Mouse (Mus musculus) ES-Bruce4 (cell line): ENCODE data around the gene Ngdn. TPM values are rescaled to one million over a fixed set of nuclear protein-coding genes. Genes with fewer than 3 reads are reported as not detected.
"Not testable (repeated sequence)": the region's sequence is repeated elsewhere in the genome, so short reads cannot be mapped to it uniquely, and the experiment has no call there.

ENCODE experiments used
- H3K27ac ChIP-seq: 2 replicates; pipeline ENCODE4 v1.5.1; 2012; ENCODE audit warnings: low read length, inconsistent platforms; ENCODE audit not compliant: insufficient read depth
- H3K27me3 ChIP-seq: 2 replicates; pipeline ENCODE4 v1.6.1; 2012; ENCODE audit warnings: mild to moderate bottlenecking, low read length, inconsistent platforms; ENCODE audit not compliant: control insufficient read depth, poor library complexity, insufficient read depth, severe bottlenecking
- H3K36me3 ChIP-seq: 2 replicates; pipeline ENCODE4 v1.6.1; 2012; ENCODE audit warnings: inconsistent platforms, mild to moderate bottlenecking, low read length, moderate library complexity; ENCODE audit not compliant: control insufficient read depth, poor library complexity, insufficient read depth, severe bottlenecking
- H3K4me1 ChIP-seq: one replicate; pipeline ENCODE4 v1.8.1; 2011; ENCODE audit warnings: low read length; ENCODE audit not compliant: control insufficient read depth, insufficient read depth
- H3K4me3 ChIP-seq: 2 replicates; pipeline ENCODE4 v1.5.1; 2011; ENCODE audit warnings: low read depth, mild to moderate bottlenecking, low read length
- H3K9ac ChIP-seq: 2 replicates; pipeline ENCODE4 v1.6.1; 2012; ENCODE audit warnings: low read depth, mild to moderate bottlenecking, inconsistent platforms; ENCODE audit not compliant: poor library complexity, severe bottlenecking
- H3K9me3 ChIP-seq: replicated peaks from 2 replicates; pipeline ENCODE4 v1.6.1; 2012; ENCODE audit warnings: mild to moderate bottlenecking, low read length, inconsistent platforms; ENCODE audit not compliant: control insufficient read depth, poor library complexity, insufficient read depth, severe bottlenecking
- CTCF ChIP-seq: IDR thresholded peaks from one replicate; pipeline ENCODE4 v1.8.1; 2011; ENCODE audit warnings: low read depth, low read length
- EP300 ChIP-seq: IDR thresholded peaks from 2 replicates; pipeline ENCODE4 v1.6.1; 2011; ENCODE audit warnings: low read depth, low read length; ENCODE audit not compliant: insufficient read depth
- POLR2A ChIP-seq: IDR thresholded peaks from one replicate; pipeline ENCODE4 v1.8.1; 2011; ENCODE audit warnings: low read length; ENCODE audit not compliant: insufficient read depth
- polyA plus RNA-seq: library from polyadenylated mRNA; stranded (reverse); fragments of >200 nt; gene quantifications from 2 replicates; pipeline ENCODE4 v1.2.4, GENCODE M21; 2011; ENCODE audit warnings: low read depth; ENCODE audit not compliant: missing spikeins, insufficient read depth, insufficient read length

Ngdn gene
- polyA plus RNA-seq, 1 experiment: 52.7 TPM

GRCm38 (mm10) chr14:54996793-54997192, 18.5 kb upstream of the Ngdn start:
- Histone ChIP-seq H3K9me3 (no peaks in the 10 kb centered on the region), H3K27me3 (no peaks in the 10 kb centered on the region), H3K27ac (no peak overlapping the region), H3K36me3 (no peaks in the 10 kb centered on the region), H3K4me3 (no peak overlapping the region), H3K4me1 (peaks cover 2% of the 10 kb centered on the region), H3K9ac (no peak overlapping the region)
- TF ChIP-seq POLR2A: no peak
- TF ChIP-seq EP300: no peak
- no peak for TF ChIP-seq CTCF

DNA sequence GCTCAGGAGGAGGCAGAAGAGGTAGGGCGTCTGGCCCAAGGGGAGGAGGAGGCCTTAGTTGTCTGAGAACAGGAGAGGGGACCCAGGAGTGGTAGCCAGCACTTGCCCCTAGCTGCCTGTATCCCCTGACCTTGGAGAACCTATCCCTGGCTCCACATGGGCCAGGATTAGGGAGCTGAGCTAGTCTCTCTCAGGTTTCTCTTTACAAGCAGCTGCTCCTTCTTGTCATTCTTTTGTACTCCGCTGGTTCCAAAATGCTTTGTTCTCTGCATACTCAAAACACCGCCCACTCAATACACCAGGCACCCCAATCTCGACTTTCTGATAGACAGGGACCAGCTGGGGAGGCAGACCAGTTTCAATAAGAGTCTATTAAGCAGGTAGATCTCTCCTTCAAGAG, 18.0 kb upstream of the Ngdn start:
- Histone ChIP-seq H3K27ac (no peak overlapping the region), H3K36me3 (no peaks in the 10 kb centered on the region), H3K4me3 (no peak overlapping the region), H3K9ac (no peak overlapping the region), H3K9me3 (no peaks in the 10 kb centered on the region), H3K27me3 (no peaks in the 10 kb centered on the region), H3K4me1 (peaks cover 2% of the 10 kb centered on the region)
- no peak for TF ChIP-seq CTCF

DNA sequence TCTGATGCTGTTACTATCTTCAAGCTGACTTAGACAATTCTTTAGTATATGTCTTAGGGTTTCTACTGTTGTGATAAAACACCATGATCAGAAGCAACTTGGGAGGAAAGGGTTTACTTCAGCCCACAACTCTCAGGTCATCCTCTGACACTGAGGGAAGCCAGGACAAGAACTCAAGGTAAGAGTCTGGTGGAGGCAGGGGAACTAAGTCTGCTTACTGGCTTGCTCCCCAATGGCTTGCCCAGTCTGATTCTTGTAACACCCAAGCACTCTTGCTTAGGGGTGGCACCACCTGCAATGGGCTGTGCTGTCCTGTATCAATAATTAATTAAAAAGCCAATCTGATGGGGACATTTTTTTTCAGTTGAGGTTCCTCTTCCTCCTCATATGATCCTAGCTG, 16.6 kb upstream of the Ngdn start:
- no peaks in the 10 kb centered on the region for H3K9me3 ChIP-seq
- no peaks in the 10 kb centered on the region for H3K27me3 ChIP-seq
- peaks cover 2% of the 10 kb centered on the region for H3K4me1 ChIP-seq
- no peak for TF ChIP-seq POLR2A
- H3K36me3 ChIP-seq: no peaks in the 10 kb centered on the region
- H3K9ac ChIP-seq: no peak overlapping the region
- no peak overlapping the region for H3K27ac ChIP-seq
- H3K4me3 ChIP-seq: no peak overlapping the region

- H3K36me3 ChIP-seq, H3K27ac ChIP-seq, H3K4me1 ChIP-seq, H3K27me3 ChIP-seq, H3K9me3 ChIP-seq, H3K4me3 ChIP-seq, H3K9ac ChIP-seq: not testable (repeated sequence)
These were observed 15.4 kb upstream of the Ngdn start for GRCm38 (mm10) chr14:54999868-55000267.

GRCm38 (mm10) chr14:55000814-55001213, 14.4 kb upstream of the Ngdn start:
- no peak overlapping the region for H3K9ac ChIP-seq
- peaks cover 5% of the 10 kb centered on the region for H3K4me1 ChIP-seq
- H3K36me3 ChIP-seq: no peaks in the 10 kb centered on the region
- H3K27ac ChIP-seq: no peak overlapping the region
- H3K27me3 ChIP-seq: no peaks in the 10 kb centered on the region
- H3K9me3 ChIP-seq: no peaks in the 10 kb centered on the region
- H3K4me3 ChIP-seq: no peak overlapping the region
- TF ChIP-seq EP300 (no peak), POLR2A (no peak), CTCF (no peak)

DNA sequence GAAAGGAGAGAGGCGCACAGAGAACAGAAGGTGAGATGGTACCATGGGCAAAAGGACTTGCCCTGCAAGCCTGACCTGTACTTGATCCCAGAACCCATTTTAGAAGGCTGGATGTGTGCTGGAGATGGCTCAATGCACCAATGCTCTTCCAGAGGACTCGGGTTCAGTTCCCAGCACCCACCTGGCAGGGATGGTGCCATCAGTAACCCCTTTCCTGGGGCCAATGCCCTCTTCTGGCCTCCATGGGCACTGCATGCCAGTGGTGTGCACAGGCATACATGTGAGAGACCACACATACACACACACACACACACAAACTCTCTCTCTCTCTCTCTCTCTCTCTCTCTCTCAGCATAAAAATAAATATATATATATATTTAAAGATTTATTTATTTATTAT, 13.8 kb upstream of the Ngdn start:
- Histone ChIP-seq H3K27me3 (no peaks in the 10 kb centered on the region), H3K36me3 (no peaks in the 10 kb centered on the region), H3K9me3 (no peaks in the 10 kb centered on the region), H3K4me3 (no peak overlapping the region), H3K27ac (no peak overlapping the region), H3K4me1 (peaks cover 5% of the 10 kb centered on the region), H3K9ac (no peak overlapping the region)
- TF ChIP-seq POLR2A (no peak), CTCF (peak; percentile 37)

- no peak overlapping the region for H3K9ac ChIP-seq
- TF ChIP-seq EP300 (no peak), POLR2A (no peak), CTCF (no peak)
- no peak overlapping the region for H3K4me3 ChIP-seq
- peaks cover 3% of the 10 kb centered on the region for H3K4me1 ChIP-seq
- H3K36me3 ChIP-seq: no peaks in the 10 kb centered on the region
- no peak overlapping the region for H3K27ac ChIP-seq
- H3K27me3 ChIP-seq: no peaks in the 10 kb centered on the region
- H3K9me3 ChIP-seq: no peaks in the 10 kb centered on the region
These were observed 13.1 kb upstream of the Ngdn start for GRCm38 (mm10) chr14:55001938-55002686.
